Mouse (Mus musculus) cerebellum, adult 2 months (tissue): ENCODE measurements around the gene Slc1a3. TPM values are rescaled to one million over a fixed set of nuclear protein-coding genes. Genes with fewer than 3 reads are reported as not detected.

Source experiments
- DNase-seq, 2 experiments: peaks; one replicate each; pipeline ENCODE4 v3.0.0; 2021
- H3K27ac ChIP-seq: fragments of 200-500 bp; 2 replicates; pipeline ENCODE4 v1.5.1; 2012; ENCODE audit warnings: low read length, control low read depth, inconsistent platforms; ENCODE audit not compliant: insufficient read depth
- H3K27me3 ChIP-seq: fragments of 200-500 bp; 2 replicates; pipeline ENCODE4 v1.6.1; 2012; ENCODE audit warnings: inconsistent platforms, mild to moderate bottlenecking, low read length, moderate library complexity; ENCODE audit not compliant: control insufficient read depth, insufficient read depth
- H3K4me1 ChIP-seq: fragments of 200-500 bp; 2 replicates; pipeline ENCODE4 v1.6.1; 2011; ENCODE audit warnings: low read length; ENCODE audit not compliant: control insufficient read depth, insufficient read depth
- H3K4me3 ChIP-seq: fragments of 200-500 bp; replicated peaks from 2 replicates; pipeline ENCODE3; 2011; ENCODE audit warnings: mild to moderate bottlenecking, low read depth, low read length, control low read depth; ENCODE audit not compliant: insufficient read depth
- CTCF ChIP-seq: fragments of 200-500 bp; IDR thresholded peaks from 2 replicates; pipeline ENCODE4 v1.5.1; 2011; ENCODE audit warnings: low read depth, mild to moderate bottlenecking, control low read depth, low read length, moderate library complexity, borderline replicate concordance; ENCODE audit not compliant: insufficient read depth
- POLR2A ChIP-seq: fragments of 200-500 bp; IDR thresholded peaks from 2 replicates; pipeline ENCODE4 v1.6.1; 2011; ENCODE audit warnings: low read length, control low read depth, borderline replicate concordance; ENCODE audit not compliant: insufficient read depth
- WGBS: fragments of 180-500 bp; shearing (Covaris S2); methylation state at CpG from one replicate; pipeline ENCODE4 v1.1.7; 2018; 5-methylcytosine and 5-hydroxymethylcytosine counted together
- polyA plus RNA-seq: library from polyadenylated mRNA; depleted of rRNA; stranded (reverse); fragments of >200 nt; gene quantifications from 2 replicates; pipeline ENCODE4 v1.2.3, GENCODE M21; 2012

Slc1a3 gene
- polyA plus RNA-seq, 1 experiment, result 373 TPM

DNA sequence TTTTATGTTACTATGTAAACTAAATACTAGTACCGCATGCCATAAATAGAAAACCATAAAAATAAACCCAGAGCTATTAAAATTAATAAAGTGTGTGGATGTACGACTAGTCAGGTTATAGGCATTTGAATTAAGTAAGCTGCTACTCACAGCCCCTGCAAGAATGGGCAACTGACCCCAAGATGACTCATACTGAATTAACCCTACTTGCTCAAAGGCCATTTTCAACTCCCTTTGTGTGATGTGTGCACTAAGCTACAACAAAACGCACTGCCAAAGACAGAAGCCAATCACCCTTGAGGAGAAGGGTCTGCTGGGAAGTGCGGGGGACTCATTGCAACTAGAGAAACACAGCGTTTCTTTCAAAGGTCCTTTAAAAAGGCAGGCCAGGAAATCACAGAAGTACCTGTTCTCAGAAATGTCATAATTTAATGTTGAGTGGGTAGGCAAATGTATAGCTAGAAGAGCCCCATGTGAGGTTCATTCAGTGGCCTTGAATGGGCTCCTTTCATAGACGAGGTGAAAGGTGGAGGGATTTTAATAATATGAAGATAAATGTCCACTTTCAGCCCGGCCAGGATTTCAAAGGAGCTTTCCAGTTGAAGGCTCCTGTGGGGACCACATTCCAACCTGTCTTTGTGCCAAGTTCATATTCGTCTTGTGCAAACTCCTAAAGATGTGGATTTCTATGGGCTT lies 66.4 kb downstream of the Slc1a3 start:
- Histone ChIP-seq H3K4me3 (no peak overlapping the region), H3K27me3 (no peaks in the 10 kb centered on the region), H3K4me1 (no peaks in the 10 kb centered on the region), H3K27ac (no peak overlapping the region)
- DNase-seq, result no peak
- TF ChIP-seq CTCF (no peak), POLR2A (no peak)
- 68% methylated on average over 8 of the region's 8 CpGs for WGBS

DNA sequence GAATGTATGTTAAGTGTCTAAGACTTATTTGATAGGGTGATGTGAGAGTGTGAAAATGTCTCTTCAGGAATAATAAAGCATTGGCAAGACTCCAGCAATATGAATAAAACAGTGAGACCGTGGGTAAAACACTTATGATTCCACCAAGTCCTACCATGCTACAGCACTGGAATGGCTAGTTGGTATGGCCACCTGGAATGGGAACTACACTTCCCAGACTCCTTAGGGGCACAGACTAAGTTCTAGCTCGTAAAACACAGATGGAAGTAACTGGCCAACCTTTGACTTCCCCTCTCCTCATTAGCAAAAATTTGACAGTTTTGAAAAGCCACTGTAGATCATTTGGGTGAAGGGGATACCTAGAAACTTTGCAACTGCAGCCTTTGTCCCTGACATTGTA lies 70.7 kb downstream of the Slc1a3 start:
- DNase-seq, result no peak
- Histone ChIP-seq H3K27ac (no peak overlapping the region), H3K27me3 (no peaks in the 10 kb centered on the region), H3K4me1 (no peaks in the 10 kb centered on the region), H3K4me3 (no peak overlapping the region)
- 46% methylated on average over 2 of the region's 2 CpGs for WGBS
- TF ChIP-seq POLR2A (no peak), CTCF (no peak)

DNA sequence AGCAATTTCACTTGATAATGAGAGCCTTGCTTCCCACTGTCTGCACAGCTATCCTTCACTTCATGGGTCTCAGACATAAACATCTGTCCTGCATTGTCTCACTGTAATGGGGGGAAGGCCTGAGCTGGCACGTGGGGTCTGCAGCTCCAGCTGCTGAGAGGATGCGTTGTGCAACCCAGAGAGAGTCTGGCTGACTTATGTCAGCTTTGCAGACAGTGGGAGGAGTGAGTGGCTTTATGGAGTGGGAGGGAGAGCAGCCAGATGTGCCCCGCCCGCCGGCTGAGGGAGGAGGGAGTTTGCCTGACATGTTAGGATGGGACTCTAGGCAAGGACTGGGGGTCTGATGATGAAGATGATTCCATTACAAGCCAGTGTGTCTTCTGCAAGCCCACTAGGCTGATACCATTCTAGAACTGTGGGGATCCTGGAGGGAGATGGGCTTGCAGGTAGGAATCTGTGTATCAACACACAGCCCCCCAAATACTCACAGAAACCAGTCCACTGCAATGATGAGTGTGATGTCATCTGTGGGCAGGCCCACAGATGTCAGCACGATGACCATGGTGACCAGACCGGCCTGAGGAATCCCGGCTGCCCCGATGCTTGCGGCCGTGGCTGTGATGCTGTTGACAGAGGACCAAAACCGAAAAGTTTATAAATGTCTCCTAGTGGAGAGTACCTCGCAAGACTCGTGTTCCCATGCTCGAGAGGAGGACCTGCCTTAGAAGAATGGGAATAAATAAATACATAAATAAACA lies 71.8 kb downstream of the Slc1a3 start:
- no peak for DNase-seq
- Histone ChIP-seq H3K4me1 (no peaks in the 10 kb centered on the region), H3K27me3 (no peaks in the 10 kb centered on the region), H3K4me3 (no peak overlapping the region), H3K27ac (no peak overlapping the region)
- TF ChIP-seq CTCF, result no peak
- TF ChIP-seq POLR2A, result no peak
- WGBS, result 92% methylated on average over 15 of the region's 15 CpGs

DNA sequence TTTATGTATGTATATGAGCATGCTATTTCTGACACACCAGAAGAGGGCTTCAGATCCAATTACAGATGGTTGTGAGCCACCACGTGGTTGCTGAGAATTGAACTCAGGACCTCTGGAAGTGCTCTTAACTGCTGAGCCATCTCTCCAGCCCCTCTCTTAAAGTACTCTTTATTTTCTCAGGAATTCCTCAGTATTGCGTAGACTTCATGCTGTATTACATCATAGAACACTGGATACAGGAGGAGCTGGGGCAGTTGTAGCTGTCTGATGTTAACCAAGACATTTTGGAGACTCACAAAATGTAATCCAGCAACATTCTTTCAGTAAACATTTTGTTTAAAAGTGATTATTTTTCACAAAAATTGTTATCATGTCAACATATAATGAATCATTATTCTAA lies 73.3 kb downstream of the Slc1a3 start:
- TF ChIP-seq CTCF (no peak), POLR2A (no peak)
- no peak overlapping the region for H3K27ac ChIP-seq
- H3K27me3 ChIP-seq, result no peaks in the 10 kb centered on the region
- no peak for DNase-seq
- H3K4me3 ChIP-seq, result no peak overlapping the region
- WGBS, result 88% methylated on average over 2 of the region's 2 CpGs
- H3K4me1 ChIP-seq, result no peaks in the 10 kb centered on the region

DNA sequence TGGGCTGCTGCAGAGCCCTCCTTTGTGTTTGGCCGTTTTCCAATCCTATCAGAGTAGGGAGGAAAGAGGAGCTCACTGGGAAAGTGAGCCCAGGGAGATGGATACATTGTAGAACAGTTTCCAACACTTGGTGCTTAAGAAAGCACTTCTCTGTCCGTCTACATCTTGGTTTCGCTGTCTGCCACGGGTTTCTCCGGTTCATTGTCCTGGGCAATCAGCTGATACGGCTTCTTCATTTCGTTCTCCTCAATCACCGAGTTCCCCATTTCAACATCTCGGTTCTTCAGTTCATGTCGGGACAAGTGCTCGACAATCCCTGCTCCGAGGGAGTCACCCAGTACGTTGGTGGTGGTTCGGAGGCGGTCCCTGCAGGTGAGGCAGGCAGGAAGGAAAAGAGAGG lies 74.6 kb downstream of the Slc1a3 start:
- Histone ChIP-seq H3K27ac (no peak overlapping the region), H3K27me3 (no peaks in the 10 kb centered on the region), H3K4me3 (no peak overlapping the region), H3K4me1 (no peaks in the 10 kb centered on the region)
- WGBS, result 92% methylated on average over 15 of the region's 15 CpGs
- TF ChIP-seq POLR2A (no peak), CTCF (no peak)
- no peak for DNase-seq

DNA sequence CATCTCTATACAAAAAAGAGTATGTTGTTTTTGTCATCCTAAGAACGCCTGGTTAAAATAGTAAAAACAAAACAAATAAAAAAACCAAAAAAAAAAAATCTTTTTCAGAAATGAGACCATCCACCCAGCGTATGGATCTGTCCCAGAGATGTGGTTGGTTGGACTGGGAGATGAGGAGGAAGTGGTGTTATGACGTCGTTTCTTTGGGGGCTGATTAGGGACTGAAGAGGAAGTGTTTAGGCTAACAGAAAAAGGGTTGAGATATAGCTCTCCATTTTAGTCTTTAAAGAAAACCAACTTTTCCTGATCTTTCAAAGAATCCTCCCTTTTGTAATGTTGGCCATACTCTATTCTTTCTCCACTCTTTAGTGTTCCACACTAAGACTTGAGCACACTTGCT lies 75.8 kb downstream of the Slc1a3 start:
- WGBS, result 90% methylated on average over 4 of the region's 4 CpGs
- TF ChIP-seq POLR2A, result no peak
- TF ChIP-seq CTCF, result no peak
- Histone ChIP-seq H3K27ac (no peak overlapping the region), H3K4me3 (no peak overlapping the region), H3K4me1 (no peaks in the 10 kb centered on the region), H3K27me3 (no peaks in the 10 kb centered on the region)
- no peak for DNase-seq

DNA sequence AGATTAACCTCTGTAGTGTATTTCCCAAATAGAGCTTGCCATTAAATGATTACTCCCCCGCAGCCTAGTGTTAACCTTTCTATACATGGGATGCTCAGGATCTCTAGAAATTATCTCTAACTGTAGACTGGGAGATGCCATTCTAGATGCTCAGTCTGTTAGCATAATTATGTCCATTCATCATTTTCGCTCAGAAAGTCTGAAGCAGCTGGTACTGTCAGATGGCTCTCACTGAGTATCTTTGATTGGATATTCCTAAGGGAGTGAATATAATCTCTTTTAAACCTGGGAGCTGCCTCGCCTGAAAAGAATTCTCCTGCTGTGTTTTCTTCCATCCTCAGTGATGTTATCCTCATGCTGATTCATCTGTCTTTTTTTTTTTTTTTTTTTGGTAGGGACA lies 76.2 kb downstream of the Slc1a3 start:
- Histone ChIP-seq H3K4me1 (no peaks in the 10 kb centered on the region), H3K4me3 (no peak overlapping the region), H3K27ac (no peak overlapping the region), H3K27me3 (no peaks in the 10 kb centered on the region)
- TF ChIP-seq POLR2A (no peak), CTCF (no peak)
- DNase-seq, result no peak
- 54% methylated on average over 3 of the region's 3 CpGs for WGBS

DNA sequence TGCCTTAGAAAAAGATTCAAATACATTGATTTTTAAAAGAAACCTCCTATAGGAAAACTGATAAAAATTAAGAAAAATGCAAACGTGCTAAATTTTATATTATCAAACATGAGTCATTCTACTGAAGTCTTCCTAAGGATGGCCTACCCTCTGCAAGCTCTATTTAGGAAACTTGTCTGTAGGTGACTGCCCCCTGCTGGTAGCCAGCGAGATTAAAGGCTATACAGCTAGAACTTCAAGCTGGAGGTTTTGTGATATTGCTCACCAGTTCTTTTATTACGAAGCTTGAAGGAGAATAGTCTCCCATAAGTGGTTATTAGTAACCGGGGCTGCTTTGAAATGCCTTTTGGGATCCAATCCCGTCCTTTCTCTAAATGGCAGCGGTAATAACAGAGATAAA lies 77.2 kb downstream of the Slc1a3 start:
- TF ChIP-seq CTCF (peak; percentile 51; the same call in 1 of the 2 replicates), POLR2A (no peak)

More for the DNA sequence above, 77.2 kb downstream of the Slc1a3 start:
- Histone ChIP-seq H3K27ac (no peak overlapping the region), H3K4me1 (no peaks in the 10 kb centered on the region), H3K4me3 (no peak overlapping the region), H3K27me3 (no peaks in the 10 kb centered on the region)
- peak; percentile 20 to 42 for DNase-seq
- 71% methylated on average over 6 of the region's 6 CpGs for WGBS
